Comparison of ENCODE assay signal across 8 mouse cellular contexts in the genomic region with DNA sequence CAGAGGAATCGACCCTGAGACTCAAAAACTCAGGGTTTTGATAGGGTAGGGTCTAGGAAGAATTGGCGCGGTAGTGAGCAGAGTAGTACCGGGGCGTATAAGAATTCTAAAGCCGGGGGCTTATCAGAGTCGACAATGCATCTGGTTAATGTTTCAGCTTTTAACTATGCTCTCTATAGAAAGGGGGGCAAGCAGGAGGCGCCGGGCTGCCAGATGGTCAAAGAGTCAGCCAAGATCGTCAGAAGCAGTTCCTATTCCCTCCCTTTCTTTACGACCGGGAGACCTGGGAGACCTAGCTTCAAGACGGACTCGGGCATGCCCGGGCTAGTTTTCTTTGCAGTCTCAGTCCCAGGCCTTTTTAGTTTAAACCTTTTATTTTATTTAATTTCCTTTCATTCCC. TPM values are rescaled to one million over a fixed set of nuclear protein-coding genes. Genes with fewer than 3 reads are reported as not detected.
DNase-seq lines count a peak whose midpoint lies in the region; ATAC-seq and TF ChIP-seq lines count a peak whose summit lies in the region.

No protein-coding gene starts in this region.

- no peak for TF ChIP-seq CTCF in heart, postnatal 0 days (IDR thresholded peaks at IDR 0.05; ENCODE audit: low read depth)
- TF ChIP-seq CTCF in lung, postnatal 0 days (IDR thresholded peaks at IDR 0.05): no peak

- 44% methylated on average over 15 of the region's 15 CpGs for WGBS in heart, postnatal 0 days
- 69% methylated on average over 15 of the region's 15 CpGs for WGBS in lung, postnatal 0 days
- 68% methylated on average over 15 of the region's 15 CpGs for WGBS in hindbrain, embryonic 14.5 days

- peak overlapping the region; percentile 61 for H3K4me2 ChIP-seq in heart, postnatal 0 days (ENCODE audit: low read depth, low read length)
- H3K4me2 ChIP-seq in lung, postnatal 0 days (replicated peaks; ENCODE audit: low read depth, low read length): no peak overlapping the region
- H3K4me2 ChIP-seq in hindbrain, embryonic 14.5 days (replicated peaks): no peak overlapping the region

- peaks cover 6% of the 10 kb centered on the region; the same call in 1 of the 2 replicates for H3K4me1 ChIP-seq in heart, postnatal 0 days (ENCODE audit: control insufficient read depth, insufficient read depth)
- no peaks in the 10 kb centered on the region for H3K4me1 ChIP-seq in lung, postnatal 0 days (ENCODE audit: insufficient read depth, low read depth, low read length)
- H3K4me1 ChIP-seq in hindbrain, embryonic 14.5 days (replicated peaks; ENCODE audit: control insufficient read depth, insufficient read depth, low read length): no peaks in the 10 kb centered on the region

- H3K36me3 ChIP-seq in heart, postnatal 0 days (replicated peaks; ENCODE audit: control insufficient read depth, insufficient read depth, low read length): no peaks in the 10 kb centered on the region; the same call in 1 of the 2 replicates
- no peaks in the 10 kb centered on the region for H3K36me3 ChIP-seq in lung, postnatal 0 days (ENCODE audit: insufficient read depth, low read length)
- no peaks in the 10 kb centered on the region for H3K36me3 ChIP-seq in hindbrain, embryonic 14.5 days (replicated peaks; ENCODE audit: control insufficient read depth, insufficient read depth)

- no peaks in the 10 kb centered on the region for H3K27me3 ChIP-seq in heart, postnatal 0 days (ENCODE audit: control insufficient read depth, insufficient read depth, low read length)
- H3K27me3 ChIP-seq in lung, postnatal 0 days (replicated peaks; ENCODE audit: insufficient read depth, low read length): no peaks in the 10 kb centered on the region
- H3K27me3 ChIP-seq in hindbrain, embryonic 14.5 days (ENCODE audit: control insufficient read depth, insufficient read depth, low read length): no peaks in the 10 kb centered on the region

- no peak overlapping the region for H3K9ac ChIP-seq in heart, postnatal 0 days (replicated peaks; ENCODE audit: low read depth, low read length)
- no peak overlapping the region for H3K9ac ChIP-seq in lung, postnatal 0 days (replicated peaks; ENCODE audit: low read depth)
- H3K9ac ChIP-seq in hindbrain, embryonic 14.5 days: no peak overlapping the region

- peak overlapping the region; percentile 94 for H3K27ac ChIP-seq in heart, postnatal 0 days (ENCODE audit: low read depth)
- H3K27ac ChIP-seq in lung, postnatal 0 days (ENCODE audit: low read length): peak overlapping the region; percentile 66
- no peak overlapping the region for H3K27ac ChIP-seq in hindbrain, embryonic 14.5 days

- TF ChIP-seq EP300 in heart, postnatal 0 days (IDR thresholded peaks at IDR 0.05; ENCODE audit: low read depth): no peak
- TF ChIP-seq EP300 in lung, postnatal 0 days (IDR thresholded peaks at IDR 0.05): no peak

- ATAC-seq in heart, postnatal 0 days (ENCODE audit: insufficient read depth, low read depth): peak; percentile 14
- ATAC-seq in lung, postnatal 0 days: no peak
- ATAC-seq in hindbrain, embryonic 14.5 days (ENCODE audit: low FRiP score): no peak

- peak; percentile 37 for DNase-seq in adrenal gland, postnatal 10 days
- no peak for DNase-seq in adrenal gland, adult 2 months
- DNase-seq in cerebellum, adult 9-10 months: peak; percentile 64
- peak; percentile 58 for DNase-seq in heart, postnatal 0 days (ENCODE audit: low spot score)
- peak; percentile 56 for DNase-seq in lung, postnatal 0 days (ENCODE audit: low spot score)
- no peak for DNase-seq in right cerebral cortex, adult 2 months (ENCODE audit: low spot score in 2 of 2)
- no peak for DNase-seq in layer of hippocampus, adult 8-10 months (ENCODE audit: low spot score in 2 of 2)
- DNase-seq in hindbrain, embryonic 14.5 days (ENCODE audit: low spot score): no peak

- H3K9me3 ChIP-seq in heart, postnatal 0 days (replicated peaks; ENCODE audit: control insufficient read depth, low read length): 0 out of 2 replicates have a peak, but pooled peaks cover 4% of the 10 kb centered on the region
- no peaks in the 10 kb centered on the region for H3K9me3 ChIP-seq in lung, postnatal 0 days (ENCODE audit: low read length)
- no peaks in the 10 kb centered on the region for H3K9me3 ChIP-seq in hindbrain, embryonic 14.5 days (ENCODE audit: control insufficient read depth, low read length)

- no peak overlapping the region for H3K4me3 ChIP-seq in heart, postnatal 0 days (ENCODE audit: low read depth, low read length)
- no peak overlapping the region for H3K4me3 ChIP-seq in lung, postnatal 0 days (ENCODE audit: low read depth, low read length)
- H3K4me3 ChIP-seq in hindbrain, embryonic 14.5 days (replicated peaks; ENCODE audit: low read length): no peak overlapping the region

RNA-seq across cellular contexts. Expression of a gene that starts 1.3 kb away (rescaled TPM):
- total RNA-seq in adrenal gland, postnatal 10 days (2021): 10 to 100 TPM; 30.4 to 37.4 TPM
- 10 to 100 TPM; 31.8 to 52.5 TPM for total RNA-seq in adrenal gland, adult 2 months (2021)
- polyA plus RNA-seq in adrenal gland, adult 2 months (2012; rRNA removed): 11.9 and 26.1 TPM in 2 replicates
- 7.5 and 12.6 TPM in 2 replicates for total RNA-seq in heart, postnatal 0 days (2014; rRNA removed; ENCODE audit: low replicate concordance)
- polyA plus RNA-seq in heart, postnatal 0 days (2015; fragmentation: Nextera tagmentation; extraction: Ambion mirVana): 14.6 and 16.7 TPM in 2 replicates
- polyA plus RNA-seq in lung, postnatal 0 days (2015; fragmentation: Nextera tagmentation; extraction: Ambion mirVana): 17.8 and 20.0 TPM in 2 replicates
- total RNA-seq in layer of hippocampus, adult 8-10 months (2022): 10 to 100 TPM; 21.2 to 23.1 (median 22.5) TPM
- polyA plus RNA-seq in hindbrain, embryonic 14.5 days (2014; fragmentation: Nextera tagmentation; extraction: Ambion mirVana): 10.5 and 11.5 TPM in 2 replicates

RNA-seq across cellular contexts. Expression of a gene that starts 32.8 kb away (rescaled TPM):
- total RNA-seq in adrenal gland, postnatal 10 days (2021): 1 to 10 TPM in 1 of 2 experiments, under 1 TPM in 1; 0.90 to 1.3 TPM
- total RNA-seq in adrenal gland, adult 2 months (2021): 1 to 10 TPM in 1 of 2 experiments, under 1 TPM in 1; 0.58 to 1.1 TPM
- 0.04 TPM in 1 of 2 replicates, not detected in the other for polyA plus RNA-seq in adrenal gland, adult 2 months (2012; rRNA removed)
- 0.50 and 1.5 TPM in 2 replicates for total RNA-seq in heart, postnatal 0 days (2014; rRNA removed; ENCODE audit: low replicate concordance)
- 1.7 TPM in 2 replicates for polyA plus RNA-seq in heart, postnatal 0 days (2015; fragmentation: Nextera tagmentation; extraction: Ambion mirVana)
- polyA plus RNA-seq in lung, postnatal 0 days (2015; fragmentation: Nextera tagmentation; extraction: Ambion mirVana): 0.84 and 0.97 TPM in 2 replicates
- 1 to 10 TPM; 5.1 to 6.3 (median 5.3) TPM for total RNA-seq in layer of hippocampus, adult 8-10 months (2022)
- polyA plus RNA-seq in hindbrain, embryonic 14.5 days (2014; fragmentation: Nextera tagmentation; extraction: Ambion mirVana): 8.5 and 8.6 TPM in 2 replicates

RNA-seq across cellular contexts. Expression of a gene that starts 39.0 kb away (rescaled TPM):
- 1 to 10 TPM in 1 of 2 experiments, under 1 TPM in 1; 0.78 to 1.7 TPM for total RNA-seq in adrenal gland, postnatal 10 days (2021)
- total RNA-seq in adrenal gland, adult 2 months (2021): 1 to 10 TPM; 1.8 to 3.9 TPM
- 0.11 and 0.16 TPM in 2 replicates for polyA plus RNA-seq in adrenal gland, adult 2 months (2012; rRNA removed)
- total RNA-seq in heart, postnatal 0 days (2014; rRNA removed; ENCODE audit: low replicate concordance): not detected in 2 replicates
- polyA plus RNA-seq in heart, postnatal 0 days (2015; fragmentation: Nextera tagmentation; extraction: Ambion mirVana): not detected in 2 replicates
- 0.49 and 1.0 TPM in 2 replicates for polyA plus RNA-seq in lung, postnatal 0 days (2015; fragmentation: Nextera tagmentation; extraction: Ambion mirVana)
- under 1 TPM in 3 of 4 experiments, not detected in 1; 0.11 to 0.31 (median 0.12) TPM for total RNA-seq in layer of hippocampus, adult 8-10 months (2022)
- polyA plus RNA-seq in hindbrain, embryonic 14.5 days (2014; fragmentation: Nextera tagmentation; extraction: Ambion mirVana): 0.43 and 0.69 TPM in 2 replicates

Comparison
In these comparisons a context has a peak if more than half of its experiments do, and no peak if none do; other contexts are left out.
1. DNase-seq: peak in adrenal gland, postnatal 10 days (single experiment), cerebellum, adult 9-10 months (single experiment), heart, postnatal 0 days (single experiment) and lung, postnatal 0 days (single experiment); none in adrenal gland, adult 2 months (single experiment), right cerebral cortex, adult 2 months (0 of 2), layer of hippocampus, adult 8-10 months (0 of 2) and hindbrain, embryonic 14.5 days (single experiment).